Comparison of ENCODE assay signal across 21 mouse cellular contexts in the genomic region with DNA sequence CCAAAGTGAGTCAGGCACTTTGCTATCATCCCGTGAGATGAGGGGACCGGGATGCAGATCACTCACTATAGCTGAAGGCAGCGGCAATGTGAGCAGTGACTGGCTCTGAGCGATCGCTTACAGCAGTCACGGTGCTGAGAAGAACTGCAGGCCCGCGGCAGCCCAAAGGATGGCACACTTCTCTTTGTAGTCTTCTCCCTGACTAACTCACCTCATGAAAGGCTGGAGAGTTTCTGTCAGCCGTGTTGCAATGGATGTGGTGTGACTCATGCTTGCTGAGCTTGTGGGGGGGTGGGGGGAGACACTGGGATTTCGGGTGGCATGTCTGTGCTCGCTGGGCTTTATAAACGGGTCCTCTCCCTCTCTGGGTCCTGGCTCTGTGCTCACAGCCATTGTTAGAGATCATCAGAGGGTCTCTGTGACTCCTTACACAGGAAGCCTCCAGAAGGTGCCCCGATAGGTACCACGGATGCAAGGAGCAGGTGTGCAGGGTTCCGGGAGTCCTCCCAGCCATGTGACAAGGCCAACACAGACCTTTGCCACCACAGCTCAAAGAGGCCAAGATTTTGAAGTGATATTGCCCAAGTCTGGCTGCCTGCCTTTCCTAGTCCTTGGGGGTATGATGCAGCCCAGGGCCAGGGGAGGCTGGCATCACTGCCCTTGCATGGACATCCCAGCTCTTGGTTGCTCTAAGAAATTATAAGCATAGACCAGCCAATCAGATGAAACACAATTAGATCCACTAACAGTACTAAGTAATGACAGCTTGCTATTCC. TPM values are rescaled to one million over a fixed set of nuclear protein-coding genes. Genes with fewer than 3 reads are reported as not detected.
DNase-seq lines count a peak whose midpoint lies in the region; TF ChIP-seq lines count a peak whose summit lies in the region.
"Had no signal": no experiment of that assay in that cellular context is flagged by ENCODE, and none has a peak within 500 bp of the region (broad histone marks: within the 10 kb centered on the region; RNA-seq: fewer than 3 reads in every experiment).

No protein-coding gene starts in this region.

- H3K27ac ChIP-seq in layer of hippocampus, adult 2 months = no peak overlapping the region
- H3K27ac ChIP-seq: limb, embryonic 12.5 days; liver, embryonic 14.5 days; midbrain, embryonic 13.5 days had no signal

- no peak overlapping the region for H3K4me3 ChIP-seq in layer of hippocampus, adult 2 months
- H3K4me3 ChIP-seq: heart, embryonic 10.5 days; limb, embryonic 12.5 days; midbrain, embryonic 13.5 days had no signal

- DNase-seq in adrenal gland, postnatal 10 days = peak; percentile 73
- no peak for DNase-seq in adrenal gland, adult 18-20 months (ENCODE audit: low spot score in 2 of 2)
- DNase-seq in layer of hippocampus, adult 2 months (ENCODE audit: low spot score in 2 of 2) = no peak
- no peak for DNase-seq in layer of hippocampus, adult 18-20 months (ENCODE audit: low spot score in 2 of 2)
- DNase-seq in urinary bladder, postnatal 14 days (ENCODE audit: low spot score) = peak; percentile 59
- no peak for DNase-seq in urinary bladder, postnatal 25 days (ENCODE audit: low spot score)
- no peak for DNase-seq in kidney, postnatal 36 days
- no peak for DNase-seq in frontal cortex, postnatal 14 days (ENCODE audit: low spot score in 2 of 2)
- DNase-seq: cerebellum, adult 18-20 months; cerebellum, postnatal 36 days; gastrocnemius, postnatal 36 days; heart, postnatal 36 days; kidney, adult 9 months; retina, postnatal 1 day; spleen, adult 18-20 months; thymus, postnatal 25 days had no signal

- 0 out of 2 replicates have a peak, but pooled peaks have one; percentile 15 for TF ChIP-seq CTCF in layer of hippocampus, adult 2 months (conservative IDR thresholded peaks at IDR 0.05)

RNA-seq across cellular contexts. Expression of gene Grhl3, which starts 2.1 kb away (rescaled TPM):
- total RNA-seq in adrenal gland, postnatal 10 days (2021) = under 1 TPM; 0.33 TPM
- not detected for total RNA-seq in adrenal gland, adult 18-20 months (2021)
- under 1 TPM; 0.56 to 0.97 TPM for total RNA-seq in layer of hippocampus, adult 2 months (2021)
- total RNA-seq in layer of hippocampus, adult 18-20 months (2021) = under 1 TPM; 0.48 to 0.79 TPM
- total RNA-seq: heart, postnatal 36 days; megakaryocyte progenitor cell, adult 5-6 weeks had no signal

Comparison
In these comparisons a context has a peak if more than half of its experiments do, and no peak if none do; other contexts are left out.
1. DNase-seq: peak in adrenal gland, postnatal 10 days (single experiment) and urinary bladder, postnatal 14 days (single experiment); none in adrenal gland, adult 18-20 months (0 of 2), layer of hippocampus, adult 2 months (0 of 2), layer of hippocampus, adult 18-20 months (0 of 2), urinary bladder, postnatal 25 days (single experiment), kidney, postnatal 36 days (0 of 2) and frontal cortex, postnatal 14 days (0 of 2).